Mouse (Mus musculus): ENCODE measurements around the gene Spint3.
"Not testable (repeated sequence)": the region's sequence is repeated elsewhere in the genome, so short reads cannot be mapped to it uniquely, and the experiment has no call there.

Spint3 gene

GRCm38 (mm10) chr2:164573359-164573758, at the start of gene Spint3:
Gene Spint3, minus strand, starts transcription at chr2:164573459.
- not testable (repeated sequence) for DNase-seq (ENCODE audit: low spot score)

- DNase-seq (ENCODE audit: low spot score): no peak
Observed at GRCm38 (mm10) chr2:164621775-164622174, 48.5 kb upstream of the Spint3 start.

- DNase-seq (ENCODE audit: low spot score): no peak
Observed at GRCm38 (mm10) chr2:164619050-164619449, 45.8 kb upstream of the Spint3 start.

- no peak for DNase-seq (ENCODE audit: low spot score)
Observed at GRCm38 (mm10) chr2:164615386-164615785, 42.1 kb upstream of the Spint3 start.

- DNase-seq (ENCODE audit: low spot score): not testable (repeated sequence)
Observed at GRCm38 (mm10) chr2:164613471-164613870, 40.2 kb upstream of the Spint3 start, which contains the start of the genes Wfdc6b and Wfdc8. Gene Wfdc6b, plus strand, starts transcription at chr2:164613522. Gene Wfdc8, minus strand, starts transcription at chr2:164613626.

GRCm38 (mm10) chr2:164608781-164609180, 35.5 kb upstream of the Spint3 start:
- DNase-seq (ENCODE audit: low spot score): no peak

GRCm38 (mm10) chr2:164604411-164604810, 31.2 kb upstream of the Spint3 start:
- DNase-seq (ENCODE audit: low spot score): no peak

- no peak for DNase-seq (ENCODE audit: low spot score)
Observed at GRCm38 (mm10) chr2:164603482-164603881, 30.2 kb upstream of the Spint3 start.

GRCm38 (mm10) chr2:164600179-164600578, 26.9 kb upstream of the Spint3 start:
- no peak for DNase-seq (ENCODE audit: low spot score)

GRCm38 (mm10) chr2:164593494-164593893, 20.2 kb upstream of the Spint3 start, which contains the start of gene Eppin:
Gene Eppin, minus strand, starts transcription at chr2:164593594.
- no peak for DNase-seq (ENCODE audit: low spot score)

- no peak for DNase-seq (ENCODE audit: low spot score)
Observed at GRCm38 (mm10) chr2:164592014-164592413, 18.8 kb upstream of the Spint3 start.

GRCm38 (mm10) chr2:164585025-164585725, 11.9 kb upstream of the Spint3 start, which contains the start of gene Wfdc6a:
Gene Wfdc6a, minus strand, starts transcription at chr2:164585447.
- DNase-seq (ENCODE audit: low spot score): not testable (repeated sequence)

GRCm38 (mm10) chr2:164567460-164567859, 5.8 kb downstream of the Spint3 start:
- no peak for DNase-seq (ENCODE audit: low spot score)

- no peak for DNase-seq (ENCODE audit: low spot score)
Observed at GRCm38 (mm10) chr2:164566997-164567396, 6.3 kb downstream of the Spint3 start.

- no peak for DNase-seq (ENCODE audit: low spot score)
Observed at GRCm38 (mm10) chr2:164564346-164564745, 8.9 kb downstream of the Spint3 start.

- no peak for DNase-seq (ENCODE audit: low spot score)
Observed at GRCm38 (mm10) chr2:164563339-164564038, 9.8 kb downstream of the Spint3 start.

- no peak for DNase-seq (ENCODE audit: low spot score)
Observed at GRCm38 (mm10) chr2:164562391-164563188, 10.7 kb downstream of the Spint3 start, which contains the start of gene Wfdc2. Gene Wfdc2, plus strand, starts transcription at chr2:164562413.

- DNase-seq (ENCODE audit: low spot score): no peak
Observed at GRCm38 (mm10) chr2:164560106-164560505, 13.2 kb downstream of the Spint3 start.

- no peak for DNase-seq (ENCODE audit: low spot score)
Observed at GRCm38 (mm10) chr2:164558991-164559645, 14.1 kb downstream of the Spint3 start.

GRCm38 (mm10) chr2:164558426-164558825, 14.8 kb downstream of the Spint3 start:
- DNase-seq (ENCODE audit: low spot score): no peak

- no peak for DNase-seq (ENCODE audit: low spot score)
Observed at GRCm38 (mm10) chr2:164551502-164551901, 21.8 kb downstream of the Spint3 start.

GRCm38 (mm10) chr2:164550895-164551269, 22.4 kb downstream of the Spint3 start:
- DNase-seq (ENCODE audit: low spot score): no peak
